Mouse (Mus musculus): ENCODE results near the gene 1600014C23Rik. TPM values are rescaled to one million over a fixed set of nuclear protein-coding genes. Genes with fewer than 3 reads are reported as not detected.

1600014C23Rik gene
- polyA plus RNA-seq, 1 experiment from 2014 or later = 0.62 TPM

DNA sequence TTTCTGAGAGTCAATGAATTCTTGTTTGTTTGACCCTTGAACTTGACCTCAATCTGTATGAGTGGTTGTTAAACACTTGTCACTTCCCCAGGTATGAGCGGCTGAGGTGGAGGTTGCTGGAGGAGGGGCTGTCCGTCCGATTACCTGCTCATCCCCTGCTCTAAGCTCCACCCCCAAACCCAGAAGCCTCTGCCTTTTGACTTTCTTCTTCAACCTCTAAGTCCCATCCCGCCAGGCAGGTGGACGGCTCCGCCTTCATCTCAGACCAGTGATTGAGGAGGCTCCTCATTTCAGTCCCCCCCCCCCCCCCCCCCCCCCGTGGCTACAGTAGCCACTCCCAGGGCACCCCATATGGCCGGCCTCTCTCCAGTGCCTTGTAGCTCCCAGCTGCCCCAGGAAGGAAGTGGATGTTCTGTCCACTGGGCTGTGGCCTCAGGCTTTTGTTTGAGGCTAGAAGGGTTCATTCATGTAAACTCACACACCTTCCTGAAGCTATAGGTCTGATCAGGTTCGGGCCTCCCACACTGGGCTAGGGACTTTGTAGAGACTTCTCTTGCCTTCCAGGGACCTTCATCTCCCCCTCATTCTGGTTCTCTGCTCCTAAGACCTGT lies 34.0 kb upstream of the 1600014C23Rik start:
- H3K4me1 ChIP-seq (ENCODE audit: control insufficient read depth, insufficient read depth, low read length) = peaks cover 20% of the 10 kb centered on the region
- 35% methylated on average over 8 of the region's 9 CpGs for WGBS
- no peak overlapping the region for H3K9ac ChIP-seq (ENCODE audit: low read depth, low read length)
- H3K4me3 ChIP-seq (ENCODE audit: low read length) = no peak overlapping the region
- H3K27ac ChIP-seq (ENCODE audit: low read depth, low read length) = 0 out of 2 replicates have a peak overlapping the region, but pooled peaks have one; percentile 37
- 0 out of 2 replicates have a peak, but pooled peaks have one; percentile 10 for ATAC-seq (ENCODE audit: low FRiP score, low TSS enrichment)
- peak overlapping the region; percentile 13; the same call in 1 of the 2 replicates for H3K4me2 ChIP-seq (replicated peaks; ENCODE audit: low read depth, low read length)
- no peaks in the 10 kb centered on the region for H3K9me3 ChIP-seq (ENCODE audit: control insufficient read depth, low read length)
- H3K36me3 ChIP-seq (ENCODE audit: control insufficient read depth, insufficient read depth, low read length) = no peaks in the 10 kb centered on the region
- no peaks in the 10 kb centered on the region for H3K27me3 ChIP-seq (ENCODE audit: control insufficient read depth, insufficient read depth, low read length)

DNA sequence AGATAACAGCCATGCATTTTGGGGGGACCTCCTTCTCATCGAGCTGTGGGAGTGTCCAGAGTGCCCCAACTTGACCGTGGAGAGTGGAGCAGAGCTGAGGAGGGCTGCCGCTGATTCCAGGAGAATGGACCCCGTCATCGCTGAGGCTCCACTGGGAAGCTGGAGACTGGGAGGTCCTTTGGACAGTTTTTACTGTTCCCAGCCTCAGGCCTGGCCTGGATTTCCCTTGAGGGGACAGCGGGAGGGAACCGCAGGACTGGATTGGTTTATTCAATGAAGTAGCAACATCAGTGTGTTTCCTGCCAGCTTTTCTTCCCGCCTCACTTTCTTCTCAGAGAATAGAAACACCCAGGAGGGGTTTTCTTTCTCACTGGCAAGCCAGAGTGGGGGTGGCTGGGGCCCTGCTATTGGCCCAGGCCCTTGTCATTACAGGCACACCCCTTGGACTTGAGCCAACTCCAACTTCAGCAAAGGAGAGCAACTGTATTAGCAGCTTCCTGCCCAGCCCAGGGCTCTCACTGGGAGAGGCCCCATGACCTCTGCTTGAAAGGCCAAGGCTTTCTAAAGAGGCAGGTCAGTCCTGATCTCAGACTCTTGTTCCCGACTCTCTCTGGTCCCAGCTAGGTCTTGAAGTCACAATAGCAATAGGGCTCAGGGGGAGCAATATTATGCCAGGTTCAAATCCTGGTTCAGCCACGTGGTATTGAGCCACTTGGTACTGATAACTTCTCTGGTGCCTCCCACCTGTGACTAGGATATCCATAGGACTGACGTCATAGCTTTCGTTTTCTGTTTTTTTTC lies 33.3 kb upstream of the 1600014C23Rik start:
- 13% methylated on average over 12 of the region's 12 CpGs for WGBS
- Histone ChIP-seq H3K9me3 (ENCODE audit: control insufficient read depth, low read length) (no peaks in the 10 kb centered on the region), H3K9ac (ENCODE audit: low read depth, low read length) (no peak overlapping the region), H3K27ac (ENCODE audit: low read depth, low read length) (peak overlapping the region; percentile 87), H3K4me1 (ENCODE audit: control insufficient read depth, insufficient read depth, low read length) (peaks cover 22% of the 10 kb centered on the region), H3K4me2 (replicated peaks; ENCODE audit: low read depth, low read length) (peak overlapping the region; percentile 18; the same call in 1 of the 2 replicates), H3K36me3 (ENCODE audit: control insufficient read depth, insufficient read depth, low read length) (no peaks in the 10 kb centered on the region), H3K4me3 (ENCODE audit: low read length) (no peak overlapping the region), H3K27me3 (ENCODE audit: control insufficient read depth, insufficient read depth, low read length) (no peaks in the 10 kb centered on the region)
- ATAC-seq (ENCODE audit: low FRiP score, low TSS enrichment) = peak; percentile 91

DNA sequence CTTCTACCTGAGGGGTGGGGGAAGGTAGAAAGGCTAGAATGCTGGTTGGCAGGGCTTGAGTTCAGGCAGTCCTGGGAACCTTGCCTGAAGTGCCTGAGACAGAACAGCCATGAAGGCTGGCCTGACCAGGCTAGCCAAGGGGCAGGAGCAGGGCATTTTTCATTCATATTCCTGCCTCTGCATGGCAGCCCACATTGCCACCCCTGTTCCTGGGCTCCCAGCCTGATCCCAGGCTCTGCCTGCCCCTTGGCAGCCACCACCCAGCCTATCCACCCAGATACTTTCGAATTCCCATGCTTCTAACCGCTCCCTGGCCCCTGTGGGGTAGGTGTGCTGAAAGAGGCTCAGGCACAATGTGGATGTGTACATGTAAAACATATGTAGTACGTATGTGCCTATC lies 32.3 kb upstream of the 1600014C23Rik start:
- 94% methylated on average over 3 of the region's 3 CpGs for WGBS
- H3K4me3 ChIP-seq (ENCODE audit: low read length) = no peak overlapping the region
- H3K27me3 ChIP-seq (ENCODE audit: control insufficient read depth, insufficient read depth, low read length) = no peaks in the 10 kb centered on the region
- H3K36me3 ChIP-seq (ENCODE audit: control insufficient read depth, insufficient read depth, low read length) = no peaks in the 10 kb centered on the region
- no peaks in the 10 kb centered on the region for H3K9me3 ChIP-seq (ENCODE audit: control insufficient read depth, low read length)
- no peak overlapping the region for H3K4me2 ChIP-seq (replicated peaks; ENCODE audit: low read depth, low read length)
- H3K4me1 ChIP-seq (ENCODE audit: control insufficient read depth, insufficient read depth, low read length) = peaks cover 31% of the 10 kb centered on the region
- ATAC-seq (ENCODE audit: low FRiP score, low TSS enrichment) = no peak
- H3K9ac ChIP-seq (ENCODE audit: low read depth, low read length) = no peak overlapping the region; the same call in 1 of the 2 replicates
- H3K27ac ChIP-seq (ENCODE audit: low read depth, low read length) = peak overlapping the region; percentile 87; the same call in 1 of the 2 replicates

DNA sequence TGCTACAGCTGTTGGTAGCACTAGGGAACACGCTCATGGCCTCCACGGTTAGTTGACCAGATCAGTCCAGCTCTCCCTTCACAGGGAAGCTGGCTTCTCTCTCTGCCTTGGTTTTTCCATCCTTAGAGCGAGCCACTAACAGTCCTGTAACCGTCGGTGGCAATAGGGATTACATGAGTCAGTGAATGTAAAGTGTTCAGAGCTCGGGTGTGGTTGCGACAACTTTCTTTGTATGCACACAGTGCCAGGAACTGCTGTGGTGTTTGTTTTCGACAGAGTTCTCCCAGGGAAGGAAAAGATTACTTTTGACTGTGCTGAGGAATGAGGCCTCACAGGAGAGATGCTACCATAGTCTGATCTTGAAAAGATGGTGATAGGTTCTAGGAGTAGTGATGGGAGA lies 29.5 kb upstream of the 1600014C23Rik start:
- peaks cover 24% of the 10 kb centered on the region; the same call in 1 of the 2 replicates for H3K4me1 ChIP-seq (ENCODE audit: control insufficient read depth, insufficient read depth, low read length)
- 70% methylated on average over 8 of the region's 8 CpGs for WGBS
- H3K27me3 ChIP-seq (ENCODE audit: control insufficient read depth, insufficient read depth, low read length) = no peaks in the 10 kb centered on the region
- no peaks in the 10 kb centered on the region for H3K36me3 ChIP-seq (ENCODE audit: control insufficient read depth, insufficient read depth, low read length)
- no peak overlapping the region for H3K9ac ChIP-seq (ENCODE audit: low read depth, low read length)
- ATAC-seq (ENCODE audit: low FRiP score, low TSS enrichment) = no peak
- no peak overlapping the region for H3K4me3 ChIP-seq (ENCODE audit: low read length)
- no peak overlapping the region for H3K27ac ChIP-seq (ENCODE audit: low read depth, low read length)
- H3K4me2 ChIP-seq (replicated peaks; ENCODE audit: low read depth, low read length) = no peak overlapping the region
- no peaks in the 10 kb centered on the region for H3K9me3 ChIP-seq (ENCODE audit: control insufficient read depth, low read length)

DNA sequence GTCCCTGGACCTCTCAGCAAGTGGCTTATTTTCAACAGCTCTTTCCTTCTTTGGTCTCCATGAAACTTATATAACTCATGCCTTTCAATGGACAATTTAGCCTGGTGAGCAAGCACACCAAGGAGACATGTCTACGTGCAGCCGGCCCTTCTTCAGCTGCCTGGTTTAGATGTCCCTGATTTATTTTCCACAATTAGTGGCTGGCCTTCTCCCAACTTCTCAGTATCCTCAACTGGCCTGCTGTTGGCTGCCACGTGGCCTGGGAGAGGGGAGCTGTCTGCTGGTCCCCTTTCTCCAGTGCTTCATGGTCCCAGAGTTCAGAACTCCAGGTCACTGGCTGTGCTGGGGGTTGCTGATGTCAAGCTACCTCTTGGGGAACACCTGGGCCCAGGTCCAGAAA lies 28.3 kb upstream of the 1600014C23Rik start:
- WGBS = 24% methylated on average over 3 of the region's 3 CpGs
- Histone ChIP-seq H3K27ac (ENCODE audit: low read depth, low read length) (no peak overlapping the region), H3K36me3 (ENCODE audit: control insufficient read depth, insufficient read depth, low read length) (no peaks in the 10 kb centered on the region), H3K4me2 (replicated peaks; ENCODE audit: low read depth, low read length) (no peak overlapping the region), H3K27me3 (ENCODE audit: control insufficient read depth, insufficient read depth, low read length) (no peaks in the 10 kb centered on the region), H3K4me1 (ENCODE audit: control insufficient read depth, insufficient read depth, low read length) (peaks cover 17% of the 10 kb centered on the region; the same call in 1 of the 2 replicates), H3K4me3 (ENCODE audit: low read length) (no peak overlapping the region), H3K9me3 (ENCODE audit: control insufficient read depth, low read length) (no peaks in the 10 kb centered on the region), H3K9ac (ENCODE audit: low read depth, low read length) (no peak overlapping the region)
- no peak for ATAC-seq (ENCODE audit: low FRiP score, low TSS enrichment)

DNA sequence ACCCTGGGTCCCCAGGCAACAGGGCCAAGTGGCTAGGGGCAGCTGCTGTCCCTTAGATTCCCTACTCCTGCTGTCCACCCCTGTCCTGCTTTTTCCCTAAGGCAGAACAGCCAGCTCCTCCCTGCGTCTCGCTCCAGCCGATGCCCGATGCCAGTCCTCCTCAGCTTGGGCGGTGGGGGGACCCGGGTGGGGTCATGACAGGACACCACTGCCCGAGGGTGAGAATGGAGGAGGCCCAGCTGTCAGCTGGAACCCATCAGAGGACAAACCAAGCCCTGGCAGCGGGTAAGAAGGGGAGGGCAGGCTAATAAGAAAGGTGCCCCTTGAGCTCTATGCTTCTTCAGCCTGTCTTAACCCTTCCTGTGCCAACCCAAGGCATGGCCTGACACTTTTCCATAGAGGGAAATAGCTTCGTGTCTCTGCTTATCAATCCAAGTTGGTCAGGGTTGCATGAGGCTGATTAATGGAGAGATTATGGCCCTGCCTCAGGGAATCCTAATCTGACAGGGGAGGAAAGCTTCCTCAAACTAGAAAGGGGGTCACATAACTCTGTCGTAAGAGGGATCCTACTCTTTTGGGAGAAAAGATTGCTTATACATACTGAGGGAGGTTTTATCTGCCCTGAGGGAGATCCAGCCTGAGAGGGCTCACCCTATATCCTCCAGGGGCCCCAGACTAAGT lies 27.5 kb upstream of the 1600014C23Rik start:
- no peak overlapping the region for H3K4me3 ChIP-seq (ENCODE audit: low read length)
- H3K4me2 ChIP-seq (replicated peaks; ENCODE audit: low read depth, low read length) = no peak overlapping the region
- no peaks in the 10 kb centered on the region for H3K27me3 ChIP-seq (ENCODE audit: control insufficient read depth, insufficient read depth, low read length)
- H3K36me3 ChIP-seq (ENCODE audit: control insufficient read depth, insufficient read depth, low read length) = no peaks in the 10 kb centered on the region
- no peak overlapping the region for H3K9ac ChIP-seq (ENCODE audit: low read depth, low read length)
- no peaks in the 10 kb centered on the region for H3K9me3 ChIP-seq (ENCODE audit: control insufficient read depth, low read length)
- H3K4me1 ChIP-seq (ENCODE audit: control insufficient read depth, insufficient read depth, low read length) = peaks cover 20% of the 10 kb centered on the region; the same call in 1 of the 2 replicates
- no peak for ATAC-seq (ENCODE audit: low FRiP score, low TSS enrichment)
- no peak overlapping the region for H3K27ac ChIP-seq (ENCODE audit: low read depth, low read length)
- WGBS = 48% methylated on average over 10 of the region's 10 CpGs

DNA sequence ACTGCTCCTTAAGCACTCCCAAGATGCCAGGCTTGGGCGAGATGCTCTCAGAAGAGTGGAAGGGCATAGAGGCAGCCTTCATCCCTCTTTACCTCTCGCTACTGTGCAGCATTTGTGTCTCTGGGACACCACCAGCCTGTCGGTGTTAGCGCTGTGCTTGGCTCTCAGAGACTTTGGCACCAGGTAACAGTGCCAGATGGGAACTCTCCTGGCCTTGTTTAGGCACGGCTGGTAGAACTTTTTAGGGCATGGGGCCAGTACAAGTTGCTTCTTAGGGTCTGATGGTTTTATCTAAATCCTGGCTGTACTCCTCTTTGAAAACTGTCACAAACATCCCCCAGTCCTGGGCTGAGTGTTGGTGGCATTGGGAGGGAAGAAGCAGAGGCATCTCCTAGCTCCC lies 26.1 kb upstream of the 1600014C23Rik start:
- Histone ChIP-seq H3K27me3 (ENCODE audit: control insufficient read depth, insufficient read depth, low read length) (no peaks in the 10 kb centered on the region), H3K27ac (ENCODE audit: low read depth, low read length) (no peak overlapping the region), H3K4me2 (replicated peaks; ENCODE audit: low read depth, low read length) (no peak overlapping the region), H3K4me1 (ENCODE audit: control insufficient read depth, insufficient read depth, low read length) (peaks cover 20% of the 10 kb centered on the region; the same call in 1 of the 2 replicates), H3K9ac (ENCODE audit: low read depth, low read length) (no peak overlapping the region), H3K36me3 (ENCODE audit: control insufficient read depth, insufficient read depth, low read length) (no peaks in the 10 kb centered on the region), H3K4me3 (ENCODE audit: low read length) (no peak overlapping the region), H3K9me3 (ENCODE audit: control insufficient read depth, low read length) (no peaks in the 10 kb centered on the region)
- WGBS = 88% methylated on average over 5 of the region's 5 CpGs
- ATAC-seq (ENCODE audit: low FRiP score, low TSS enrichment) = no peak

DNA sequence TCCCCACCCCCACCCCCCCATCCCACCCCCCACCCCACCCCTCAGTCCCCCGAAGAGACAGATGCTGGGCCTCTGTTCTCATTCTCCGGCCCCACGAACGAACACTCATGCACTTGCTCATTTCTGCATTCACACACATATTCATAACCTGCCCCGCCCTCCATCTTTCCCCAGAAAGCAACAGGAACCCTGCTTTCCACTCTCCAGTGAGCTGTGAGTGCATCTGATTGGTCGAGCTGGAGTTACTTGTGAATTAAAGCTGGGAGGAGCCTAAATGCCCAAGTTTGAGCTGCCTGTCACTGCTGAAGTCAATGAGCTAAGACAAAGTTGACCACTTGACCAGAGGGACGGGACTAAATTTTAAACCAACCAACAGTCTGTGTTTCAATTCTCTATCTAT lies 25.2 kb upstream of the 1600014C23Rik start:
- Histone ChIP-seq H3K9me3 (ENCODE audit: control insufficient read depth, low read length) (no peaks in the 10 kb centered on the region), H3K4me2 (replicated peaks; ENCODE audit: low read depth, low read length) (no peak overlapping the region), H3K27ac (ENCODE audit: low read depth, low read length) (no peak overlapping the region), H3K27me3 (ENCODE audit: control insufficient read depth, insufficient read depth, low read length) (no peaks in the 10 kb centered on the region), H3K9ac (ENCODE audit: low read depth, low read length) (no peak overlapping the region), H3K4me1 (ENCODE audit: control insufficient read depth, insufficient read depth, low read length) (peaks cover 20% of the 10 kb centered on the region; the same call in 1 of the 2 replicates), H3K36me3 (ENCODE audit: control insufficient read depth, insufficient read depth, low read length) (no peaks in the 10 kb centered on the region), H3K4me3 (ENCODE audit: low read length) (no peak overlapping the region)
- 78% methylated on average over 7 of the region's 7 CpGs for WGBS
- ATAC-seq (ENCODE audit: low FRiP score, low TSS enrichment) = no peak
